Mouse (Mus musculus): ENCODE data around the gene 6030468B19Rik. TPM values are rescaled to one million over a fixed set of nuclear protein-coding genes. Genes with fewer than 3 reads are reported as not detected.
"Not testable (repeated sequence)": the region's sequence is repeated elsewhere in the genome, so short reads cannot be mapped to it uniquely, and the experiment has no call there.

6030468B19Rik gene
- polyA plus RNA-seq, 1 experiment from 2014 or later: 4.8 TPM

- H3K27ac ChIP-seq: peak overlapping the region; percentile 90
- H3K27me3 ChIP-seq (ENCODE audit: insufficient read depth, poor library complexity, severe bottlenecking): no peaks in the 10 kb centered on the region
- H3K36me3 ChIP-seq: peaks cover 8% of the 10 kb centered on the region
- no peak for DNase-seq (ENCODE audit: low spot score)
- peaks cover 79% of the 10 kb centered on the region for H3K4me1 ChIP-seq
- 65% methylated on average over 18 of the region's 18 CpGs for WGBS
- peak overlapping the region; percentile 20 for H3K4me3 ChIP-seq
- H3K9me3 ChIP-seq: no peaks in the 10 kb centered on the region
Measured at GRCm38 (mm10) chr11:117828149-117828887, 30.9 kb downstream of the 6030468B19Rik start.

- peak overlapping the region; percentile 20 for H3K4me3 ChIP-seq
- WGBS: 16% methylated on average over 9 of the region's 9 CpGs
- DNase-seq (ENCODE audit: low spot score): peak; percentile 89
- peaks cover 77% of the 10 kb centered on the region for H3K4me1 ChIP-seq
- peak overlapping the region; percentile 90 for H3K27ac ChIP-seq
- H3K9me3 ChIP-seq: no peaks in the 10 kb centered on the region
- no peaks in the 10 kb centered on the region for H3K27me3 ChIP-seq (ENCODE audit: insufficient read depth, poor library complexity, severe bottlenecking)
- H3K36me3 ChIP-seq: peaks cover under 1% of the 10 kb centered on the region
Measured at GRCm38 (mm10) chr11:117828888-117829604, 31.6 kb downstream of the 6030468B19Rik start.

DNA sequence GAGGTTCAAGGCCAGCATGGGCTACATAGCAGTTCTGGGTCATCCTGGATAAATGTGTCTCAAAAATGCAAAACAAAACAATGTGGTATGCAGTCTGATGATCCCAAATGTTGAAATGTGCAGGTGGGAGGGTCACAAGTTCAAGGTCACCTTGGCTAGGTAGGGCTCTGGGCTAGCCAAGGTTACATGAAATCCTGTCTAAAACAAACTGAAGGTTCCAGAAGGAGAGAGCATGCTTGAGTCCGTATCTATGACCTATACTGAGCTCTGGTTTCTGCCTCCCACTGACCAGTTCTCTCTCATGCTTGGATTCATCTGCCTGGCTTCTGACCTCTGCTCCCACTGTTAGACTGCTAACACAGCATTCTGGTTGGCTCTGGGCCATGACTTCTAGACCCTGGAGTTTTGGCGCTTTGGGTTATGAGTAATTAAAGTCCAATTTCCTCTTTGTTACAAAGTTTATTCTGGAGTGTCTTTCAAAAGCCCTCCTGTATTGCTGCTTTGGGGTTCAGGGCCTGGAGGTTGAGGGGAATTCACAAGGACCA is 32.3 kb downstream of the 6030468B19Rik start:
- 69% methylated on average over 2 of the region's 2 CpGs for WGBS
- Histone ChIP-seq H3K4me1 (peaks cover 70% of the 10 kb centered on the region), H3K4me3 (no peak overlapping the region), H3K9me3 (no peaks in the 10 kb centered on the region), H3K27ac (peak overlapping the region; percentile 90), H3K36me3 (no peaks in the 10 kb centered on the region), H3K27me3 (ENCODE audit: insufficient read depth, poor library complexity, severe bottlenecking) (no peaks in the 10 kb centered on the region)
- DNase-seq (ENCODE audit: low spot score): no peak

GRCm38 (mm10) chr11:117830401-117830800 is 32.9 kb downstream of the 6030468B19Rik start:
- WGBS: 66% methylated on average over 9 of the region's 9 CpGs
- DNase-seq (ENCODE audit: low spot score): no peak
- H3K4me1 ChIP-seq: peaks cover 65% of the 10 kb centered on the region

GRCm38 (mm10) chr11:117832086-117832969 is 34.9 kb downstream of the 6030468B19Rik start:
- no peaks in the 10 kb centered on the region for H3K9me3 ChIP-seq
- 19% methylated on average over 28 of the region's 28 CpGs for WGBS
- peak; percentile 94 for DNase-seq (ENCODE audit: low spot score)
- peaks cover 55% of the 10 kb centered on the region for H3K4me1 ChIP-seq
- H3K4me3 ChIP-seq: peak overlapping the region; percentile 51
- no peaks in the 10 kb centered on the region for H3K27me3 ChIP-seq (ENCODE audit: insufficient read depth, poor library complexity, severe bottlenecking)
- 0 out of 2 replicates have a peak, but pooled peaks cover 2% of the 10 kb centered on the region for H3K36me3 ChIP-seq
- H3K27ac ChIP-seq: peak overlapping the region; percentile 62

More at GRCm38 (mm10) chr11:117830401-117830800, 32.9 kb downstream of the 6030468B19Rik start:
- H3K27ac ChIP-seq: peak overlapping the region; percentile 90
- H3K9me3 ChIP-seq: no peaks in the 10 kb centered on the region
- H3K27me3 ChIP-seq (ENCODE audit: insufficient read depth, poor library complexity, severe bottlenecking): no peaks in the 10 kb centered on the region
- no peaks in the 10 kb centered on the region for H3K36me3 ChIP-seq
- H3K4me3 ChIP-seq: no peak overlapping the region

- not testable (repeated sequence) for H3K27me3 ChIP-seq (ENCODE audit: insufficient read depth, poor library complexity, severe bottlenecking); H3K36me3 ChIP-seq; H3K4me3 ChIP-seq; H3K27ac ChIP-seq; DNase-seq (ENCODE audit: low spot score); H3K9me3 ChIP-seq
- peaks cover 47% of the 10 kb centered on the region for H3K4me1 ChIP-seq
- 72% methylated on average over 5 of the region's 6 CpGs for WGBS
Measured at GRCm38 (mm10) chr11:117833509-117833908, 36.0 kb downstream of the 6030468B19Rik start.

DNA sequence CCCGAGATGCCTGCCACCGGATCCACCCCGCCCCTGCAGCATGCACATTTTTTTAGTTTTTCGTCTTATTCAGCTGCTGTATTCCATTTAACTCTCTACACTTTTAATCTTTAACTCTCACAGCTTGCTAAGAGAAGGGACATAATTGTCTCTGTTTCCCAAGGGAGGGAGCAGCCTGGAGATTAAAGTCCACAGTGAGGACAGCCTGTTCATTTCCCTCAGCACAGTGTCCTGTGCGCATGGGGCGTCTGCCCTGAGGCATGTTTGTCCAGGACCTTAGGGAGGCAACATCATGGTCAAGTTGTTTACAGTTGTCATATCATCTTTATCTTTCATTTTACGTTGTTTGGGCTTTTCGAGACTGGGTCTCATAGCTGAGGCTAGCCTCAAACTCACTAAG is 36.6 kb downstream of the 6030468B19Rik start:
- Histone ChIP-seq H3K27ac (no peak overlapping the region), H3K27me3 (ENCODE audit: insufficient read depth, poor library complexity, severe bottlenecking) (no peaks in the 10 kb centered on the region), H3K4me1 (peaks cover 44% of the 10 kb centered on the region), H3K4me3 (no peak overlapping the region), H3K36me3 (0 out of 2 replicates have a peak, but pooled peaks cover 2% of the 10 kb centered on the region), H3K9me3 (no peaks in the 10 kb centered on the region)
- DNase-seq (ENCODE audit: low spot score): no peak
- 90% methylated on average over 8 of the region's 8 CpGs for WGBS

GRCm38 (mm10) chr11:117836306-117836705 is 38.8 kb downstream of the 6030468B19Rik start:
- H3K36me3 ChIP-seq: 0 out of 2 replicates have a peak, but pooled peaks cover 2% of the 10 kb centered on the region
- no peaks in the 10 kb centered on the region for H3K27me3 ChIP-seq (ENCODE audit: insufficient read depth, poor library complexity, severe bottlenecking)
- H3K27ac ChIP-seq: no peak overlapping the region
- 21% methylated on average over 13 of the region's 13 CpGs for WGBS
- DNase-seq (ENCODE audit: low spot score): no peak
- H3K4me1 ChIP-seq: peaks cover 36% of the 10 kb centered on the region
- H3K9me3 ChIP-seq: no peaks in the 10 kb centered on the region
- peak overlapping the region; percentile 34; the same call in 1 of the 2 replicates for H3K4me3 ChIP-seq

- 0 out of 2 replicates have a peak, but pooled peaks cover 2% of the 10 kb centered on the region for H3K36me3 ChIP-seq
- no peak overlapping the region for H3K4me3 ChIP-seq
- no peaks in the 10 kb centered on the region for H3K27me3 ChIP-seq (ENCODE audit: insufficient read depth, poor library complexity, severe bottlenecking)
- H3K9me3 ChIP-seq: no peaks in the 10 kb centered on the region
- 58% methylated on average over 2 of the region's 2 CpGs for WGBS
- H3K4me1 ChIP-seq: peaks cover 26% of the 10 kb centered on the region
- DNase-seq (ENCODE audit: low spot score): peak; percentile 93
- no peak overlapping the region for H3K27ac ChIP-seq
Measured at GRCm38 (mm10) chr11:117838572-117838971, 41.1 kb downstream of the 6030468B19Rik start.

DNA sequence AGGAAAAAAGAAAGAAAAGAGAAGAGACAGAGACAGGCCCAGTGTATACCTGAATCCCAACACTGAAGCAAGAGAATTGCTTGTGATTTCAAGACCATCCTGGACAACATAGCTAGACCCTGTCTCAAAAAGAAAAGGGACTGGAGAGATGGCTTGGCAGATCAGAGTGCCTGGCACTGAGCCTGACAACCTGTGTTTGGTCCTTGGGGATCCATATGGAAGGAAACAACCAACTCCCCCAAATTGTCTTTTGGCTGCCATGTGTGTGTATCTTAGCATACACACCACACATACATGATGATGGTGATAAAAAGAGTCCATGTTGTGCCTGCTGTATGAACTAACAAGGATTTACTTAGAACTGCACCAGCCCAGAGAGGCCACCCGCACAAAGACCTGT is 41.6 kb downstream of the 6030468B19Rik start:
- Histone ChIP-seq H3K4me3 (no peak overlapping the region), H3K4me1 (peaks cover 26% of the 10 kb centered on the region), H3K9me3 (no peaks in the 10 kb centered on the region), H3K27me3 (ENCODE audit: insufficient read depth, poor library complexity, severe bottlenecking) (no peaks in the 10 kb centered on the region), H3K36me3 (0 out of 2 replicates have a peak, but pooled peaks cover 2% of the 10 kb centered on the region), H3K27ac (no peak overlapping the region)
- no peak for DNase-seq (ENCODE audit: low spot score)
- 63% methylated on average over 1 of the region's 1 CpGs for WGBS

DNA sequence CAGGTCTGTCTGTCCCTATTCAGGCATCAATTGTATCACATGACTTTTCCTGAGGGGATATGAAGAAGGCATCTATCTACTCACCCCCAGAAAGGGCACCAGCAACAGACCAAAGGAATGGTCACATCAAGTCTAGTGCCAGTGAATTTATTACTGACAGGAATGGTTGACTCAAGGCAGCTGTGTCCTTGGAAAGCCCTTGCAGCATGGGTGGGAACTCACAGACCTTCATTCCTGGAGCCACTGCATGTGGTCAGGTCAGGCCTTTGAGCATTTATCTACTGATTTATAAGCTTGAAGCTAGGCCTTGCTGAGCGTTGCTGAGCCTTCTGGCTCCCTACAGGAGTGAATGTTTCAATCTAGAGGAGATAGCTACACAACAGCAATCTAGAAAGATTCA is 43.5 kb downstream of the 6030468B19Rik start:
- H3K36me3 ChIP-seq: no peaks in the 10 kb centered on the region
- H3K27ac ChIP-seq: peak overlapping the region; percentile 23; the same call in 1 of the 2 replicates
- no peaks in the 10 kb centered on the region for H3K27me3 ChIP-seq (ENCODE audit: insufficient read depth, poor library complexity, severe bottlenecking)
- peaks cover 26% of the 10 kb centered on the region for H3K4me1 ChIP-seq
- no peak for DNase-seq (ENCODE audit: low spot score)
- no peak overlapping the region for H3K4me3 ChIP-seq
- H3K9me3 ChIP-seq: no peaks in the 10 kb centered on the region
- 48% methylated on average over 1 of the region's 1 CpGs for WGBS

- Histone ChIP-seq H3K4me3 (no peak overlapping the region), H3K4me1 (peaks cover 27% of the 10 kb centered on the region), H3K27ac (no peak overlapping the region), H3K9me3 (no peaks in the 10 kb centered on the region), H3K27me3 (ENCODE audit: insufficient read depth, poor library complexity, severe bottlenecking) (no peaks in the 10 kb centered on the region), H3K36me3 (no peaks in the 10 kb centered on the region)
- no peak for DNase-seq (ENCODE audit: low spot score)
- WGBS: 74% methylated on average over 2 of the region's 2 CpGs
Measured at GRCm38 (mm10) chr11:117843434-117843833, 46.0 kb downstream of the 6030468B19Rik start.
